Mouse (Mus musculus): ENCODE data around the gene Nrde2. TPM values are rescaled to one million over a fixed set of nuclear protein-coding genes. Genes with fewer than 3 reads are reported as not detected.

Gene Nrde2
- total RNA-seq, 2 experiments from 2014 or later, result 14.8 to 19.4 TPM

Other genes starting within 250 kb of the Nrde2 start
- gene Kcnk13, start 195.2 kb downstream of the Nrde2 start, total RNA-seq (2021), result 1 to 10 TPM in 1 of 2 experiments, under 1 TPM in 1; 0.78 to 1.3 TPM
- gene Psmc1, start 49.5 kb downstream of the Nrde2 start, total RNA-seq (2021), result 100 to 1,000 TPM; 167 to 169 TPM
- 100 to 1,000 TPM; 355 to 389 TPM for gene Calm1, start 39.8 kb upstream of the Nrde2 start, total RNA-seq (2021)